8 mouse cellular contexts compared by ENCODE assay signal in the genomic region with DNA sequence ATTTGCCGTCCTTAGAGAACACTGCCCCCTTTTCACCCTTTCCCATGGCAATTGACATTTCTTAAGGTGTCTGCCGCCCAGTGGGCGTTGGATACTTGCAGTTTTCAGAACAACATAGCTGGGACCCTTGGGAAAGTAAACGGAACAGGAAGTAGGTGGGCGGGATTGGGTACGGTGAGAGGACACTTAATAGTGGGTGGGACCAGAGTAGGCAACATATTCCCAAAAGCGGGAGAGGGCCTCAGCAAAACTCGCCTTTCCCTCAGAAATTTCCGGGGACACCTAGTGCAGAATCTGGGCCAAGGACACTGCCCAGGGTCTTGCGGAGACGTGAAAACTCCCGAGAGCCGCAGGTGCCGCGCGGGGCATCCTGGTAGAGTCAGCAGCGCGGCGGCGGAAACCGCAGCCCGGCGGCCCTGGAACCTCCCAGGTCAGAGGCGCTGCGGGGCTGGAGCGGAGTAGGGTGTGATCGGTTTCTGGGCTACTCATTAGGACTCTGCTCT. TPM values are rescaled to one million over a fixed set of nuclear protein-coding genes. Genes with fewer than 3 reads are reported as not detected.
DNase-seq lines count a peak whose midpoint lies in the region; ATAC-seq and TF ChIP-seq lines count a peak whose summit lies in the region.

No protein-coding gene starts in this region.

- H3K27ac ChIP-seq in forebrain, embryonic 11.5 days (ENCODE audit: low read depth, low read length) = peak overlapping the region; percentile 75
- peak overlapping the region; percentile 86 for H3K27ac ChIP-seq in heart, embryonic 16.5 days (ENCODE audit: low read length)
- H3K27ac ChIP-seq in liver, embryonic 15.5 days (replicated peaks) = peak overlapping the region; percentile 83
- 0 out of 2 replicates have a peak overlapping the region, but pooled peaks have one; percentile 26 for H3K27ac ChIP-seq in neural tube, embryonic 12.5 days

- TF ChIP-seq CTCF in E14TG2a.4 (conservative IDR thresholded peaks at IDR 0.05; ENCODE audit: low read length) = peak; percentile 16; the same call in 1 of the 2 replicates

- DNase-seq in c-Kit-positive CD71-positive TER-119-negative erythroid progenitor cells, embryonic 14.5 days (ENCODE audit: low read depth) = peak; percentile 69
- peak; percentile 80 for DNase-seq in forebrain, embryonic 11.5 days (ENCODE audit: low spot score)
- DNase-seq in kidney, postnatal 36 days = peak; percentile 84
- DNase-seq in telencephalon, adult 2 months (ENCODE audit: low read depth, low spot score) = peak; percentile 53

- peak; percentile 98 for ATAC-seq in forebrain, embryonic 11.5 days (replicated peaks; ENCODE audit: low FRiP score)
- ATAC-seq in heart, embryonic 16.5 days (replicated peaks; ENCODE audit: extremely low read depth, insufficient read depth, low FRiP score) = peak; percentile 95
- peak; percentile 98 for ATAC-seq in liver, embryonic 15.5 days (ENCODE audit: insufficient read depth)
- ATAC-seq in neural tube, embryonic 12.5 days (ENCODE audit: low FRiP score, low read depth) = peak; percentile 98

- WGBS in forebrain, embryonic 11.5 days = under 1% methylated on average over 27 of the region's 27 CpGs
- WGBS in heart, embryonic 16.5 days = under 1% methylated on average over 27 of the region's 27 CpGs
- WGBS in liver, embryonic 15.5 days (ENCODE audit: insufficient replicate concordance) = under 1% methylated on average over 27 of the region's 27 CpGs
- WGBS in neural tube, embryonic 12.5 days = under 1% methylated on average over 27 of the region's 27 CpGs

- peak overlapping the region; percentile 72 for H3K9ac ChIP-seq in forebrain, embryonic 11.5 days (ENCODE audit: low read length)
- H3K9ac ChIP-seq in heart, embryonic 16.5 days (ENCODE audit: low read length) = peak overlapping the region; percentile 89
- peak overlapping the region; percentile 78 for H3K9ac ChIP-seq in liver, embryonic 15.5 days
- peak overlapping the region; percentile 74 for H3K9ac ChIP-seq in neural tube, embryonic 12.5 days

- no peaks in the 10 kb centered on the region for H3K27me3 ChIP-seq in E14TG2a.4 (ENCODE audit: insufficient read depth, low read length)
- no peaks in the 10 kb centered on the region for H3K27me3 ChIP-seq in forebrain, embryonic 11.5 days (ENCODE audit: control insufficient read depth, insufficient read depth, low read length)
- H3K27me3 ChIP-seq in heart, embryonic 16.5 days (ENCODE audit: control insufficient read depth, insufficient read depth, low read length) = no peaks in the 10 kb centered on the region
- no peaks in the 10 kb centered on the region for H3K27me3 ChIP-seq in liver, embryonic 15.5 days
- no peaks in the 10 kb centered on the region for H3K27me3 ChIP-seq in neural tube, embryonic 12.5 days (replicated peaks)

- H3K4me3 ChIP-seq in E14TG2a.4 (replicated peaks; ENCODE audit: low read length) = peak overlapping the region; percentile 90
- peak overlapping the region; percentile 54 for H3K4me3 ChIP-seq in forebrain, embryonic 11.5 days (ENCODE audit: low read depth, low read length)
- peak overlapping the region; percentile 84 for H3K4me3 ChIP-seq in heart, embryonic 16.5 days (ENCODE audit: low read length)
- H3K4me3 ChIP-seq in liver, embryonic 15.5 days (replicated peaks) = peak overlapping the region; percentile 83
- H3K4me3 ChIP-seq in neural tube, embryonic 12.5 days = peak overlapping the region; percentile 64

- H3K4me1 ChIP-seq in E14TG2a.4 (replicated peaks; ENCODE audit: low read depth, low read length) = peaks cover 29% of the 10 kb centered on the region
- H3K4me1 ChIP-seq in forebrain, embryonic 11.5 days (replicated peaks; ENCODE audit: control insufficient read depth, insufficient read depth, low read length) = no peaks in the 10 kb centered on the region; the same call in 1 of the 2 replicates
- peaks cover 4% of the 10 kb centered on the region for H3K4me1 ChIP-seq in heart, embryonic 16.5 days (ENCODE audit: control insufficient read depth, insufficient read depth, low read length)
- peaks cover 9% of the 10 kb centered on the region for H3K4me1 ChIP-seq in liver, embryonic 15.5 days (replicated peaks)
- H3K4me1 ChIP-seq in neural tube, embryonic 12.5 days = peaks cover 8% of the 10 kb centered on the region

- peaks cover 53% of the 10 kb centered on the region for H3K36me3 ChIP-seq in E14TG2a.4 (ENCODE audit: insufficient read depth, low read length)
- H3K36me3 ChIP-seq in forebrain, embryonic 11.5 days (ENCODE audit: control insufficient read depth, insufficient read depth, low read length) = no peaks in the 10 kb centered on the region
- peaks cover 4% of the 10 kb centered on the region for H3K36me3 ChIP-seq in heart, embryonic 16.5 days (ENCODE audit: control insufficient read depth, insufficient read depth)
- H3K36me3 ChIP-seq in liver, embryonic 15.5 days (replicated peaks) = 0 out of 2 replicates have a peak, but pooled peaks cover 5% of the 10 kb centered on the region
- H3K36me3 ChIP-seq in neural tube, embryonic 12.5 days = no peaks in the 10 kb centered on the region

- H3K9me3 ChIP-seq in E14TG2a.4 (ENCODE audit: low read length) = 0 out of 2 replicates have a peak, but pooled peaks cover 3% of the 10 kb centered on the region
- no peaks in the 10 kb centered on the region for H3K9me3 ChIP-seq in forebrain, embryonic 11.5 days (ENCODE audit: control insufficient read depth, low read length)
- H3K9me3 ChIP-seq in heart, embryonic 16.5 days (replicated peaks; ENCODE audit: control insufficient read depth, low read length) = no peaks in the 10 kb centered on the region
- H3K9me3 ChIP-seq in liver, embryonic 15.5 days (replicated peaks) = no peaks in the 10 kb centered on the region
- H3K9me3 ChIP-seq in neural tube, embryonic 12.5 days = no peaks in the 10 kb centered on the region

- H3K4me2 ChIP-seq in forebrain, embryonic 11.5 days (ENCODE audit: low read depth, low read length, severe bottlenecking) = peak overlapping the region; percentile 38
- H3K4me2 ChIP-seq in heart, embryonic 16.5 days (ENCODE audit: low read depth, low read length) = peak overlapping the region; percentile 70
- H3K4me2 ChIP-seq in liver, embryonic 15.5 days = peak overlapping the region; percentile 73
- H3K4me2 ChIP-seq in neural tube, embryonic 12.5 days (replicated peaks) = peak overlapping the region; percentile 56

RNA-seq across cellular contexts. Expression of gene Zfp229, which starts 3.0 kb away (rescaled TPM):
- polyA plus RNA-seq in forebrain, embryonic 11.5 days (2014; fragmentation: Nextera tagmentation; extraction: Ambion mirVana) = 8.3 and 8.7 TPM in 2 replicates
- polyA plus RNA-seq in heart, embryonic 16.5 days (2015; fragmentation: Nextera tagmentation; extraction: Ambion mirVana) = 4.9 and 5.5 TPM in 2 replicates
- polyA plus RNA-seq in liver, embryonic 15.5 days (2015; fragmentation: Nextera tagmentation; extraction: Ambion mirVana) = 1.4 and 1.8 TPM in 2 replicates
- 9.9 and 10.6 TPM in 2 replicates for polyA plus RNA-seq in neural tube, embryonic 12.5 days (2016; fragmentation: Nextera tagmentation; extraction: Ambion mirVana)

RNA-seq across cellular contexts. Expression of gene Zfp760, which starts 26.0 kb away (rescaled TPM):
- 22.7 and 25.1 TPM in 2 replicates for polyA plus RNA-seq in forebrain, embryonic 11.5 days (2014; fragmentation: Nextera tagmentation; extraction: Ambion mirVana)
- 5.1 and 5.4 TPM in 2 replicates for polyA plus RNA-seq in heart, embryonic 16.5 days (2015; fragmentation: Nextera tagmentation; extraction: Ambion mirVana)
- 3.5 and 3.8 TPM in 2 replicates for polyA plus RNA-seq in liver, embryonic 15.5 days (2015; fragmentation: Nextera tagmentation; extraction: Ambion mirVana)
- 15.9 and 16.2 TPM in 2 replicates for polyA plus RNA-seq in neural tube, embryonic 12.5 days (2016; fragmentation: Nextera tagmentation; extraction: Ambion mirVana)

RNA-seq across cellular contexts. Expression of gene Gm10226, which starts 41.9 kb away (rescaled TPM):
- polyA plus RNA-seq in forebrain, embryonic 11.5 days (2014; fragmentation: Nextera tagmentation; extraction: Ambion mirVana) = 8.1 and 12.5 TPM in 2 replicates
- polyA plus RNA-seq in heart, embryonic 16.5 days (2015; fragmentation: Nextera tagmentation; extraction: Ambion mirVana) = 4.9 and 7.0 TPM in 2 replicates
- 3.5 and 3.9 TPM in 2 replicates for polyA plus RNA-seq in liver, embryonic 15.5 days (2015; fragmentation: Nextera tagmentation; extraction: Ambion mirVana)
- polyA plus RNA-seq in neural tube, embryonic 12.5 days (2016; fragmentation: Nextera tagmentation; extraction: Ambion mirVana) = 13.4 and 19.6 TPM in 2 replicates

Comparison
In these comparisons a context has a peak if more than half of its experiments do, and no peak if none do; other contexts are left out.
1. Peak in every context shown above with its lines: DNase-seq, ATAC-seq, H3K4me3 ChIP-seq and H3K27ac ChIP-seq.
2. H3K27ac ChIP-seq: peak in every context shown above with its lines; median percentile 86 in heart, embryonic 16.5 days; 83 in liver, embryonic 15.5 days; 75 in forebrain, embryonic 11.5 days; 26 in neural tube, embryonic 12.5 days.